Mouse (Mus musculus) ovary, postnatal 10 days (tissue): Measurements from ENCODE around the gene Tapbpl.
A peak's percentile ranks its signal among the peaks of the same experiment; 100 is the strongest.
"Not testable (repeated sequence)": the region's sequence is repeated elsewhere in the genome, so short reads cannot be mapped to it uniquely, and the experiment has no call there.

Source experiments
- DNase-seq: peaks from one replicate; pipeline ENCODE4 v3.0.0; 2022; ENCODE audit warnings: low spot score

Gene Tapbpl

DNA sequence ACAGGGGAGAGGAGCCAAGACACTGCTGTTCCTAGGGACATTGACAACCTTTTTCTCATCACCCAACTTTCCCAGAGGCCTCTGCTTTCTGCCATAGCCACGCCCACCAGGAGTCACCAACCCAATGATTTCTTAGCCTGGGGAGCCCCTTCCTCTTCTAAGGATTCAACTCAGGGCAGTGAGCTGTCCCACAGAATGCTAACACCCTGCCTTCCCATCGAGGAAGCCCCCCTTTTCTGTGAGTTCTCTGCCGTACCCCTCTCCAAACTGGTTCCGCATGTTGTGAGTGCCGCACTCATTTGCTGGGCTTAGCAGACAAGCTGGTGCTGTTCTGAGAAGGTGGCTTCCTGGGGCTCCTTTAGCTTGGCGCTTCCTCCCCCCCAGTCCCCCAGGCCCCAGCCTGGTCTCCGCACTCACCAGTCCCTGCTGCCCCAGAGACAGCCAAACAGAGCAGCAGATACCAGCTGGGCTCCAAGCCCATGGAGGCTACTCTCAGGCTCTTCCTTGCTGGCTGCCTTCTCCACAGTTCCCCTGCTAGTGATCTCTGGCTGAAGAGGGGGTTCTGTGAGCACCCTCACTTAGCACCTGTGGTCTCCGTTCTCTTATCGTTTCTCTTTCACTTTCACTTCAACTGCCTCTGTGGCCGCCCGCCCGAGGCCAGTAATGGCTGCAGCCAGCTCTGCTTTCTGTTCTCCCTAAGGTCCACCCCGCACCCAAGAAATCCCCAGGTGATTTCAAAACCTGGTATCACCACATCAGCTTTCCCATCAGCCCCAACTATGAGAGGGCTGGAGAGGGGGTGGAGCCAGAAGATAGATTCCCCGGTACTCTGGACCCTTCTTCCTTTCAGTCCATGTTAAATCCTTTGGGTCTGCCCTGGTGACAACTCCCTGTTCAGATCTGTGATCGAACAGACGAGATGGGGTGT, at the start of gene Tapbpl:
Gene Tapbpl (minus strand): TSS at position 744 of the 928 bp plus-strand sequence.
- DNase-seq = peak; percentile 52

DNA sequence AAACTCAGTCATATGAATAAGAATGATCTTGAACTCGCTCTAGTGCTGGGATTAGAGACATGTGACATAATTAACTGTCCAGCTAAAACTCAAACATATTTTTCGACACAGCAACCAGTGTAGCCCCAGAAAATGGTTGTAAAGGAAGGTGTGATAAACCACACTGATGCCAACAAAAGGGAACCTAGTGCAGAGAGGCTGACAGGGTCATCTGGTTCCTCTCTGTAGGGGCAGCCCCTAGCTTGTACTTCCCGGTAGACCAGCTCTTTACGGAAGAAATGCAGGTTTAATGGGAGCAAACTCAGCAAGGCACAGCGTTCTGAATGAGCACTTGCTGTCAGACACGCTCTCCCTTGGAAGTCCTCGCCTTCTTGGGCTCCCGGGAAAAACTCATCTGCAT, 48.1 kb upstream of the Tapbpl start:
- DNase-seq = no peak

DNA sequence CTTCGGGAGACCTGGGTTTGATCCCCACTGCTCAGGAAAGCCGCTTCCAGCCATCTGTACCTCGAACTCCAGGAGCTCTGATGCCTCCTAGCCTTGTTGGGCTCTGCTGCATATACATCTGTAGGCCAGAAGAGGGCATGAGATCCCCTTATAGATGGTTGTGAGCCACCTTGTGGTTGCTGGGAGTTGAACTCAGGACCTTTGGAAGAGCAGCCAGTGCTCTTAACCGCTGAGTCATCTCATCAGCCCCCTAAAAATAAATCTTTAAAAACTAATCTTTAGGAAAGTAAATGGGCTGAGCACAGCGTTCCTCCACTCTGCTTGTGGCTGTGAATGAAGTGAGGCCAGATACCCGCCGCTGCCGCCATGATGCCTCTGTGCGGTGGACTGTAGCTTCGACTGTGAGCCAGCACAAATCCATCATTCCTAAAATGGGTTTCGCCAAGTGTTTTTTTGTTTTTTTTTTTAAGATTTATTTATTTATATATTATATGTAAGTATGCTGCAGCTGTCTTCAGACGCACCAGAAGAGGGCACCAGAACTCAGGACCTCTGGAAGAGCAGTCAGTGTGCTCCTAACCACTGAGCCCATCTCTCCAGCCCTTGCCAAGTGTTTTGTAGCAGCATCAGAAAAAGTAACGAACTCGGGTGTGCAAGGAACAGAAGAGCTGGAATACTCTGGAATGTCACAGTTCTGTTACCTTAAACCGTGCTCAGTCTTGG, 43.3 kb upstream of the Tapbpl start:
- no peak for DNase-seq

DNA sequence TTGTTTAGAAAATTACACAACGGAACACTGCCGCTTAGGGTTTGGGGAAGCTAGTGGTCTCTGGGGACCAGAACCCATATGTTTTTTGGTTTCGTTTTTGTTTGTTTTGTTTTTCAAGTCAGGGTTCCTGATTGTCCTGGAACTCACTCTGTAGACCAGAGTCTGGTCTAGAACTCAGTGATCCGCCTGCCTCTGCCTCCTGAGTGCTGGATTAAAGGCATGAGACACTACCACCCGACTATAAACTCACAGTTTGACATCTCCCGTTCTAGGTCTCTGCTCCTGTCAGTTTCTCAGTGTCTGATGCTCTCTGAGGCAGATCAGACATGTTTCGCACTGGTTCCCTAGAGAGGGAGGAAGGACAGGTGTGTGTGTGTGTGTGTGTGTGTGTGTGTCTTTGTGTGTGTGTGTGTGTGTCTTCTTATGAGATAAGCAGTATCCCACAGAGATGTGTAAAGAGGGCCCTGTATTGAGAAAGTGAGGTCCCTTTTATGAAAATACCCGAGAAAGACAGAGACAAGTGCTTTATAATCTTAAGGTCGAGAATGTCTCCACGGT, 40.6 kb upstream of the Tapbpl start:
- no peak for DNase-seq

DNA sequence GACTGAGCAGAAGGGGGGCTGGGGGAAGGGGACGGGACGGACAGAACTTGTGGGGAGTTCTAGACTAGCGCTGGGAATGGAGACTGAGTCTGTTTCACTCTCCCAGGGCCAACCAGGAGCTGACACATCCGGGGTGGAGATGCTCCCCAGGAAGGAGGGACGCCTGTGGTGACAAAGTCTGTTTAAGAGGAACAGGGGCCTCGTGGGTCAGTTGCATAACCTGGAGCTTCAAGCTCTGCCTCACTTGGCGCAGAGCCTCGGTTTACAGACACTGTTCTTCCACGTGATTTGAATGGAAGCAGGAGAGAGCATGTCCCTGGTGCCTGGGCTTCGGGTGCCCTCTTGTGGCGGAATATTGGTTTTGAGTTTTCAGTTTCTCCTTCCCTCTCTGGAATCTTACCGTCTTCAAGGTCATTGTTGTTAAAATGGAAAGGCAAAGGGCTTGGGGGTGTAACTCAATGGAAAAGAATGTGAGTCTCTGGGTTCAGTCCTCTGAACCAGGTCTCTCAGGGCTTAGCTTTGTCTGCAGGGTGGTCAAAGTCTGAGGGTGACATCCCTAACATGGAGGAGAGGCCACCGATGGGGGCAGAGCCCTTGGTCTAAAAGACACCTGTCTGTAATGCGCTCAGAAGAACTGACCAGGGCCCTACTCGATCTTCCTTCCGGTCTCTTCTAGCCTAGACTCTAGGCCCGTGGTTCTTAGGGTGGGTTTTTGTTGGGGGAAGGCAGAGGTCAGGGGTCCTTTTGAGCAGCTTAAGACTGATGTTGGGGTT, 40.0 kb upstream of the Tapbpl start:
- DNase-seq = peak; percentile 76

DNA sequence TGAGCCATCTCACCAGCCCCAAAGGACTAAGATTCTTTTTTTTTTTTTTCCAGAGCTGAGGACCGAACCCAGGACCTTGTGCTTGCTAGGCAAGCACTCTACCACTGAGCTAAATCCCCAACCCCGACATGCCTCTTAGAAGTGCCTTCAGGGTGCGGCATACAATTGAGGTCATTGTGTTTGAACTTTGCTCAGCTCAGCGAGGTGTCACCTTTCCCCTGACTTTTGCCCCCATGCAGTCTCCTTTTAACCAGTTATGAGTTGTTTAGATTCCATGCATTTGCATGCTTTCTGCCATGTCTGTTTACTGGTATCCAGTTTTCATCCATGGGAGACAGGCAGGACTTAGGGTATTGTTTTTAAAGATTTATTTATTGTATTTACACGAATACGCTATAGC, 37.1 kb upstream of the Tapbpl start:
- DNase-seq = no peak

DNA sequence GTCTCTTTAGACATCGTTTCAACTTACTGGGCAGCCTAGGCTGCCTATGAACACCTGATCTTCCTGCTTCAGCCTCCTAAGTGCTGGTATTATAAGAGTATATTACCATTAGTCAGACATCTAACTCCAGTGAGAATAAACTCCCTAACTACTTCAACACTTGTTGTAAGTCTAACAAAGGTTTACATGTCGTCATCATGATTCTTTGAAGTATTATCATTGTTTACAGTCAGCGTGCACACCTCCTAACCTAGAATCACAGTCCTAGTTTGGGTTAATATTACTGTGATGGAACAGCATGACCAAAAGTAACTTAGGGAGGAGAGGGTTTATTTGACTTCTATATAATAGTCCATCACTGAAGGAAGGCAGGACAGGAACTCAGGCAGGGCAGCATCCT, 35.8 kb upstream of the Tapbpl start:
- DNase-seq = no peak

DNA sequence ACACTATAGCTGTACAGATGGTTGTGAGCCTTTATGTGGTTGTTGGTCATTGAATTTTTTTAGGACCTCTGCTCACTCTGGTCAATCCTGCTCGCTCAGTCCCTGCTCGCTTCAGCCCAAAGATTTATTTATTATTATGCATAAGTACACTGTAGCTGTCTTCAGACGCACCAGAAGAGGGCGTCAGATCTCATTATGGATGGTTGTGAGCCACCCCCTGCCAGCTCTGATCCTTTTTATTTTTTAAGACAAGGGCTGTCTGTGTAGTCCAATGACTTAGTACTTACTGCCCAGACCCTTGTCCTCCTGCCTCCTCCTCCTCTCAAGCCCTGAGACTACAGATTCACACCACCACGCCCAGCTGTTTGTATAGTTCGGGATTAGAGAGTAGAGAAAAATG, 34.9 kb upstream of the Tapbpl start:
- DNase-seq = not testable (repeated sequence)

DNA sequence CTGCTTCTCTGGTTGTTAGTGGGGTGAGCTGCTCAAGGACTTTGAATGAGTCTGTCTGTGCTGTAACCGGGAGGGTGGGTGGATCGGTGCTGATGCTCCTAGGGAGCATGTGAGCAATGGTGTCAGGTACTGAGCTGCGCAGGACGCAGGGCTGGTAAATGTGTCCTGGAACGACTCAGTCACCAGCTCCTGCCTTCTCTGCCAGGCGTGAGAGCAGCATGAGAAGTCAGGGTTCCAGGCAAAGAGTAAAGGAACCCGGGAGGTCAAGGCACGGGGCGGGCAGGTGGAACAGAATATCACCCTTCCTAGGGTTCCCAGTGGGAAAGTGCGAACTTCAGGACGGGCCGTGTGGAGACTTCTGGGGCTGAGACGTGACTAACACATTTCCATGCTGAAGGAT, 34.4 kb upstream of the Tapbpl start:
- no peak for DNase-seq

DNA sequence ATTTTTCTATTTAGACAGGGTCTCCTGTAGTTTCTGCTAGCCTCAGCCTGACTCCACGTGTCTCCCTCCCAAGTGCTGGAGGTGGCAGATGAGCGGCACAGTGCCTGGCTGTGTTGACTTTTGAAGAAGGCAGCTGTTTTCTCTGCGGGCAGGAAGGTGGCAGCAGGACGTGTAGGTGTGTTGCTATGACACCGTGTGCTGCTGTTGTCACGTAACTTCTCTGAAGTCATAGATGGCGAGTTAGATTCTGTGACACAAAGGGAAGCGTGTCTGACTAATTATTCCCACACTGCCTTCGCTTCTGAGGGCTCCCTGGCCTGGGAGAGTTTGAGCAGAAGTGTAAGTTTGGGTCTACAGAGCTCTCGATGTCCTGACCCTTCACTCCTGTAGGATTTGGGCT, 33.6 kb upstream of the Tapbpl start:
- DNase-seq = no peak

DNA sequence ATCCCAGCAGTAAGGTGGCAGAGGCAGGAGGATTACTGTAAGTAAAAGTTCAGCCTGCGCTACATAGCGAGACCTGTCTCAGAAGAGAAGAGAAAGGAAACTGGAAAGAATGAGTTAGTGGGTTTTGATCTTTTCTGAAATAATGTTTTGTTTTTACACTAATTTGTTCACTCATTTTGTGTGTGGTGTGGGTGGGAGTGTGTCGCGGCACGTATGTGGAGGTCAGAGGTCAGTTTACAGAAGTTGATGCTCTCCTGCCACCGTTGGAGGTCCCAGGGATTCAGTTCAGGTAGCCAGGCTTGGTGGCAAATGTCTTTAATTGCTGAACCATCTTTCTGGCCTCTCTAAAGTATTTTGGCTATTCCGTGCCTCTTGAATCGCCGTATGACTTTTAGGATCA, 32.6 kb upstream of the Tapbpl start:
- DNase-seq = no peak

DNA sequence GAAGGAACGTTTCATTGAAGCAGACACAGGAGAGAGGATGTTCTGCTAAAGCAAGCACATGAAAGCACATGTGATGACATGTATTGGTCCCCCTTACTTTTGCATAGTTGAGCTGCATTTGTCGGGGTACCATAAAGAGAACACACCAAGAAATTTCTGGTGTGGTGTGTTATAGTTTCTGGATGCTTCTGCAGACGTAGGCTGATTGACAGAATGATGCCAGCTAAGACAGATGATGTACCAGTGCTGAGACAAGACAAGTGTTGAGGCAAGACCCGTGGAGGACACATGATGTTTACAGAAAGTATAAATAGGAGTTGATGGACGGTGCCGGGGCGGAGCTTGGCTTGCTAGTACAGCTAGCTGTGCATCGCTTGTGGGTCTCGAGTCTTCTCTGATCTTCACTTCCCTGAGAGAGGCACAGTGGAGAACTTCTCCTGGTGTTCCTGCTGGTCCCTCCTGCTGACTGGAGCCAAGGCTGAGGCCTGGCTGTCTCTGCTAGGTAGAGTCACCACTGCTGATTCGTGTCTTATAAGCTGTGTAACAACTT, 28.4 kb upstream of the Tapbpl start:
- DNase-seq = no peak

DNA sequence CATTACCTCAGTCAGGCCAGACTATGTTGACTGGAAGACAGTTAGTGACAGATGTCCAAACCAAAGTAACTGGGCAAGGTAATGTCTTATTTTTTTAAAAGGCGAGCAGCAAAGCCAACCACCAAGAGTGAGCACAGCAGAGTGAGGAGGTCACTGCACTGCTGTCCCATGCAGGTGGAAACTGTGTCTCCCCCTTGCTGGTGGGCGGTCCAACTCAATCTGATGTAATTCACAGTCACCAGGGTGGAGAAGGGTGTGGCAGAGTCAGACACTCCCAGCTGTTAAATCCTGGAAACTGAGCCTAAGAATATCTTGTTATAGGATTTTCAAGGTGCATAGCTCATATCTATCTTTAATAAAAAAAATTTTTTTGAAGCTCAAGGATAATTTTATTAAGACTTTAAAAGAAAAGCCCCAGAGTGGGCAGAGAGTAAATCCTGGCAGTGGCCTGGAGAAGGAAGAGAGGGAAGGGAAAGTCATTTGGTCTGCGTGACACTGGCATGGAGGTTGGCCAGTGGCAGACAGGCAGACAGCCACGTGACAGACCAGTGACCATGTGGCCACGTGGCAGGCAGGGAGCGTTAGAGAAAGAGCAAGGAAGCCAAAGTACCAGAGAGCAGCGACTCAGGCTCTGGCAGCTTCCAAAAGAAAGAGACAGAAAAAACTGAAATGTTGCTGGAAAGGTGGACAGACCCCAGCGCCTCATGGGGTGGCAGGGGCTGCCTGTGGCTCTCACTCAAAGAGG, 24.7 kb upstream of the Tapbpl start:
- DNase-seq = no peak

DNA sequence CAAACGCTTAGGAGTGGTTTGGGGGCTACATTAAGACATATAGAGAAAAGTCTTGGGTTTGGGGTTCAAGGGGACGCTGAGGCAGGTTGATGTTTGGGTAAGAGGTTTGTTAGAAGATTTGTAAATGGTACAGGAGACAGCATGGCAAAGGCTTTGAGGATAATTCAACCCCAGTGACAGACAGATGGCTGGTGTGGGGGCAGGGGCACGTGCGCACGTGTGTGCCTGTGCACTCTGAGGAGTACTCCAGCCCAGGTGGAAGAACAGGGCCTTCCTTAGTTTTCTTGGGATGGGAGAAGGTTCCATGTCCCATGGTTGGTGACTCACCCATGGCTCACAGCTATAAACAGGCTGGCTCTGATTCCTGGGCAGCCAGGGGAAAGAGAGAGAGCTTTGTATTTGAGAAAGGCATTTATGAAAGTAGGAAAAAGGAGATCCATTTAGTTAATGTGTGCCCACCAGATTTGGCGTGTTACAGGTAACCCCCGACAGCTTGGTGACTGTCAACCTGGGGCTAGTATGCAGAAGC, 23.9 kb upstream of the Tapbpl start:
- no peak for DNase-seq

DNA sequence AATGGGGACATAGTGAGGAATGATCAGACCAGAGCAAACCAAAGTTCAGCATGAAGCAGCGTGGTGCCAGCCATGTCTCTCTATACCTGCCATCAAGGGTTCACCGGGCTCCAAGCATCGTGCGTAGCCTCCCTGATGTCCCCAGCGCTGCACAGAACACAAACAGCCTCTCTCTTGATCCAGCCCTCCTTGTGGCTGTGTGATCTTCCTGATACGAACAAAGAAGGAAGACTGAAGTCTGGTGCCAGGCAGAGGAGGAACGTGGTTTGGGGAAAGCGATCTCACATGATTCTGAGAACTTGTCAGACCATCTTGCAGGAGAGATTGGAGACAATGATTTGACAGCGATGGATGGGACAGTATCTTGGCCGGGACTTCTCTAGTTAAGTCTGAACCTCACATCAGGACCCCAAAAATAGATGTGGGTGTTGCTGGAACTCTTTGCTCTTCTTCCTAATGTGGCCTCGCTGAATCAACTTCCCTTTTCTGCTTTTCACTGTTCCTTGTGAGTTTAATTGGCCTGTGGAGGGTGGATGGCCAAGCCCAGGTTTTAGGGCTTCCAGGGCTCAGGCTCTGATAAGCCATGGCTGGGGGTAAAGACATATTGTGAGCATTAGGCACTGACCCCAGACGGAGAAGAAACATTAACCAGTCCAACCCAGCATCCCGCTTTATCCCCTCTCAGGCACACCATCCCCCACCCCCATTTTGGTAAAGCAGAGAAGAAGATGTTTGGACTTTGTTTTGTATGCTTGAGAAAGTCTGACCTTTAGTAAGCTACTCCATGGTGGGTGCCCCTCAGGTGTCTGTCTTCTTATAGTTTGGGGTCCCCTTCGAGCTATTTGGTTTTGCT, 22.4 kb upstream of the Tapbpl start:
- DNase-seq = no peak

DNA sequence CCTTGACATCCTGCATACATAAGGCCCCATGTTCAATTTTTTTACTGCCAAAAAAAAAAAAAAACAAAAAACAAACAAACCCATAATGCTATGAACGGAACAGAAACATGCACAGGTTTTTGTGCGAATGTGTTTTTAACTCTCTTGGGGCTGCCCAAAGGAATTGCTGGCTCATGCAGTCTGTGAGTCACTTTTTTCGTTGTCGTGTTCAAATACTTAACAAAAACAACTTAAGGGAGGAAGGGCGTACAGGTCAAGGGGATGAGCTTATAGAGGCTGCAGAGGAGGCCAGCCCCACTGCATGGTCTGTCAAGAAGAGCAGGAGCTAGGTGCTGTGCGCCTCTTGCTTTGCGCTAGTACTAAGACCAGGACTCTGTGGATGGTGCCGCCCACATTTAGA, 21.1 kb upstream of the Tapbpl start:
- DNase-seq = no peak

DNA sequence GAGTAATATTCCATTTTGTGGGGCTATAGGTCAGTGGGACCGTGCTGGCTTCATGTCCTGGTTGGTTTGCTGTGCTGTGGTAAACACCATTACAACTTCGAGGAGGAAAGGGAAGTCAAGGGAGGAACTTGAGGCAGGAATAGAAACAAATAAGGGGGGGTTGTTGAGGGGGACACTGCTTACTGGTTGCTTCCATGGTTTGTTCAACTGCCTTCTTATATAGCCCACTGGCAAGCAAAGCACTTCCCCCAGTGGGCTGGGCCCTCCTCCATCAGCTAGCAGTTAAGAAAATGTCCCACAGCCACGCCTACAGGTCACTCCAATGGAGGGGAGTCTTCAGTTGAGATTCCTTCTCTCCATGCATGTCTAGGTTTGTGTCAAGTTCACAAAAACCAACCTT, 20.6 kb upstream of the Tapbpl start:
- no peak for DNase-seq

DNA sequence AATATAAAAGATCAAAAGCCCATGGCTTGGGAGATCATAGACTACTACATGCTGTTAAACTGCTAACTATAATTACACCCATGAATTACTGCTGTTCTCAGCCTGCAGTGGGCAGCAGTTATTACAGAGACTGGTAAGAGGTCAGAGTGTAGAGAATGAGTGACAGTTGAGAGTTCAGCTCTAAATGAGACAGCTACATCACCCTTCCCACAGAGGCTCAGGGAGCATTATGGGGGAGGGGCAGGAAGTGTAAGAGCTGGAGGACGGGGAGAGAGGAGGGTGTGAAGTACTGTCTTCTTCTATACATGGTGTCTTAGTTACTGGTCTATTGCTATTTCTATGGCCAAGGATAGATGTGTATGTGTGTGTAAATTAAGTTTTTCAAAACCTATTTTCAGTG, 12.9 kb upstream of the Tapbpl start:
- no peak for DNase-seq

DNA sequence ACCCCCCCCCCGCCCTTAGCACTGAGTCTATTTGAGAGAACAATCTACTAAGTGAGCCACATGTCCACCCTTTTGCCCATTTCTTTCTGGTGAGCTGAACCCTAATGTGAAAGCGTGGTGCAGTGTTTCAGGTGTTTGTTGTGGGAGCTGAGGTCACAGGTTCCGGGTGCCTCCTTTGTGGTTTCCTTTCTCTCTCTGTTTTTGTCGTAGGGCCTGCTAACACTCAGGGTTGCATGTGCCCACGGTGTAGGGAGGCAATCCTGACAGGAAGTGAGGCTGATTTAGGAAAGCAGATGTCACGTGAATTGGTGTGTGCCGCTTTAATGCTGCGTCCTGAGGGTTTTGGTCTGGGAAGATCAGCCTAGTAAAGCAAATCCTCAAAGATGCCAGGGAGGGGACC, 9.9 kb upstream of the Tapbpl start:
- DNase-seq = no peak

DNA sequence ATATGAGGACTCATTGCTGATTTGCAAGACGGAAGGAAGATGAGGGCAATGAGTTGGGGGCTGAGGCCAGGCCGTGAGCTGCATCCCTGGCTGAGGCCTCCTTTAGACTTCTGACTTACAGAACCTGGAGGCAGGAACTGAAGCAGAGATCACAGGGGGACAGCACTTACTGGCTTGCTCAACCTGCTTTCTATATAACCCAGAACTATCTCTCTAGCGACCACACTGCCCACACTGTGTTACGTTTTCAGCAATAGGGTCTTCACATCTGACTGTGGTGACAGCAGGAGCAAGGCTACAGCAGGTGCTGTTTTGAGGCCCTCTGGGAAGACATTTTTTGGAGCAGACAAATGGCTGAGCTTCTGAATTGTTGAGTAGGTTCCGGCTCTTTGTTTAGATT, 9.0 kb upstream of the Tapbpl start:
- no peak for DNase-seq
